Mouse (Mus musculus) stomach, postnatal 0 days (tissue): ENCODE data around the gene Mepe. TPM values are rescaled to one million over a fixed set of nuclear protein-coding genes. Genes with fewer than 3 reads are reported as not detected.

Source experiments
- ATAC-seq: fragments of 200-750 bp; cut with Nextera tagmentation; 2 replicates; pipeline ENCODE4 v1.8.0; 2017; ENCODE audit not compliant: low FRiP score, low TSS enrichment
- DNase-seq: peaks from one replicate; pipeline ENCODE4 v3.0.0-alpha.2; 2016; ENCODE audit warnings: low spot score
- H3K27ac ChIP-seq: fragments of 300-500 bp; sonication (generic); replicated peaks from 2 replicates; pipeline ENCODE4 v1.5.1; 2014; ENCODE audit warnings: mild to moderate bottlenecking, control low read depth
- H3K27me3 ChIP-seq: fragments of 300-500 bp; sonication (generic); 2 replicates; pipeline ENCODE4 v1.6.1; 2014; ENCODE audit warnings: low read length; ENCODE audit not compliant: control insufficient read depth, insufficient read depth
- H3K36me3 ChIP-seq: fragments of 300-500 bp; sonication (generic); 2 replicates; pipeline ENCODE4 v1.6.1; 2014; ENCODE audit warnings: low read length, mixed read lengths; ENCODE audit not compliant: control insufficient read depth, insufficient read depth
- H3K4me1 ChIP-seq: fragments of 300-500 bp; sonication (generic); replicated peaks from 2 replicates; pipeline ENCODE4 v1.6.1; 2014; ENCODE audit warnings: antibody characterized with exemption; ENCODE audit not compliant: control insufficient read depth, insufficient read depth
- H3K4me2 ChIP-seq: fragments of 300-500 bp; sonication (generic); replicated peaks from 2 replicates; pipeline ENCODE4 v1.6.1; 2014; ENCODE audit warnings: low read depth, mild to moderate bottlenecking, control low read depth, moderate library complexity
- H3K4me3 ChIP-seq: fragments of 300-500 bp; sonication (generic); 2 replicates; pipeline ENCODE4 v1.5.1; 2014; ENCODE audit warnings: low read depth, low read length, control low read depth
- H3K9ac ChIP-seq: fragments of 300-500 bp; sonication (generic); 2 replicates; pipeline ENCODE4 v1.6.1; 2014; ENCODE audit warnings: mild to moderate bottlenecking, low read length, control low read depth, mixed read lengths
- H3K9me3 ChIP-seq: fragments of 300-500 bp; sonication (generic); 2 replicates; pipeline ENCODE4 v1.6.1; 2016; ENCODE audit warnings: low read length; ENCODE audit not compliant: control insufficient read depth
- CTCF ChIP-seq: IDR thresholded peaks from 2 replicates; pipeline ENCODE4 v1.5.1; 2016; ENCODE audit warnings: antibody characterized with exemption, low read depth, mild to moderate bottlenecking, moderate library complexity
- EP300 ChIP-seq: optimal IDR thresholded peaks from 2 replicates; pipeline ENCODE3; 2016; ENCODE audit warnings: antibody characterized with exemption
- WGBS: fragments of 180-500 bp; shearing (Covaris S2); extraction: QIAGEN DNeasy Blood & Tissue Kit; methylation state at CpG from one replicate; pipeline ENCODE4 v1.1.7; 2014; 5-methylcytosine and 5-hydroxymethylcytosine counted together
- polyA plus RNA-seq: library from polyadenylated mRNA; unstranded; fragments of >200 nt; fragmentation: Nextera tagmentation; extraction: Ambion mirVana; gene quantifications from 2 replicates; pipeline ENCODE4 v1.2.1, GENCODE M21; 2015

Mepe gene
- polyA plus RNA-seq, 1 experiment from 2014 or later, result not detected

DNA sequence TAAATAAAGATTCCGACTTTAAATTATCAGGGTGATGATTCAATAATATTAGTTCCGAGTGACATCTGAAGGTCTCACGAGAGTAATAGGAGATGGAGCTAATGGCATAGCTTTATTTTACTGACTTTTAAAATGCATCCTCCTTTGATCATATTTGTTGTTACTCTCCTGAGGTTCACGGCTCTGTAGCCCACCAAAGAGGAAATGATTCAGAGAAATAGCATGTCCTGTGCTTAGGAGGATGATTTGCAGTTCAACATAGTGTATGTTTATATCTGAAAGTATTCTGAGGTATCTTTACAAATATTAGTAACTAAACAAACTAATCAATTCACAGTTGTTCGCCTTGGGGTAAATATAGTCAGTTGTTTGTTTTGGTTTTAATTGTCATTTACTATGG, 32.4 kb downstream of the Mepe start:
- Histone ChIP-seq H3K4me2 (no peak overlapping the region), H3K4me3 (no peak overlapping the region), H3K9me3 (no peaks in the 10 kb centered on the region), H3K36me3 (no peaks in the 10 kb centered on the region), H3K27me3 (no peaks in the 10 kb centered on the region), H3K4me1 (no peaks in the 10 kb centered on the region), H3K27ac (no peak overlapping the region), H3K9ac (no peak overlapping the region)
- DNase-seq (no peak), ATAC-seq (no peak)
- TF ChIP-seq CTCF, result no peak
- TF ChIP-seq EP300, result no peak
- 74% methylated on average over 5 of the region's 5 CpGs for WGBS

DNA sequence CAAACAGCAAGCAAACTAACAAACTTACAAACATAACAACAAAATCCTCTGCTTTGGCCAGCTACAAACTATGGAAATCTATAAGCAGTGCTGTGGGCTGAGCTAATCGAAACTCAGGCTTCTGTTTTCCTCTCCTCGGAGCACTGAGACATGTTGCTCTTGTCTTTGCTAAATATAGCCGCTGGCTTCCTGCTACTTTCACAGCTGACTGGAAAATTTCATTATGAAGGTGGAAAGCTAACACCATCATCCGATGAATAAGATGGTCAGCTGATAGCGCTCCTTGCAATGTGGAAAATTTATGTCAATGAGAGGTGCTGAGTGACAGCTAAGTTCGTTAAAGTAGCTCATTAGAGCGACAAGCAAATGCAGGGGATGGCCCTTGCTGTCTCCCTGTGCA, 33.5 kb downstream of the Mepe start:
- Histone ChIP-seq H3K36me3 (no peaks in the 10 kb centered on the region), H3K27me3 (no peaks in the 10 kb centered on the region), H3K9me3 (no peaks in the 10 kb centered on the region), H3K4me1 (no peaks in the 10 kb centered on the region), H3K4me2 (no peak overlapping the region), H3K9ac (no peak overlapping the region), H3K4me3 (no peak overlapping the region), H3K27ac (no peak overlapping the region)
- DNase-seq (no peak), ATAC-seq (no peak)
- no peak for TF ChIP-seq CTCF
- no peak for TF ChIP-seq EP300
- WGBS, result 48% methylated on average over 7 of the region's 7 CpGs

DNA sequence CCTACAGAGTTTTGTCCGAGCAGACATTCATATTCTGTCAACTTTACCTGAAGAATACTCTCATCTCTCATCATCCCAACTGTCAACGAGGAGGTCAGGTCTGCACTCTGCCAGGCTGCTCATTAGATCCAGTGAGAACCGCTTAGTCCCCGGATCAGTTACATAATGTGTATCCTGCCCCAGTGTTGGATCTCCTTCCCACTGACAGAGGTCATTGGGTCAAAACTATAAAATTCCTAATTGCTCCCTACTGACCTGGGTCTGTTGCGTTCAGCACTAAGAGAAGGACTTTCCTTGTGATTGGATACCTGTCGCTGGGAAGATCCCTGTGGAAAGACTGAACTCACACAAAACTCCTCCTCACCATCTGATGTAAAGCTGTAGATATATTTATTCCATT, 34.1 kb downstream of the Mepe start:
- no peak overlapping the region for H3K4me2 ChIP-seq
- H3K9ac ChIP-seq, result no peak overlapping the region
- H3K27me3 ChIP-seq, result no peaks in the 10 kb centered on the region
- TF ChIP-seq EP300 (no peak), CTCF (no peak)
- no peak overlapping the region for H3K4me3 ChIP-seq
- WGBS, result 55% methylated on average over 6 of the region's 6 CpGs
- DNase-seq, result no peak
- H3K4me1 ChIP-seq, result no peaks in the 10 kb centered on the region
- H3K9me3 ChIP-seq, result no peaks in the 10 kb centered on the region
- no peak for ATAC-seq
- no peak overlapping the region for H3K27ac ChIP-seq
- H3K36me3 ChIP-seq, result no peaks in the 10 kb centered on the region

DNA sequence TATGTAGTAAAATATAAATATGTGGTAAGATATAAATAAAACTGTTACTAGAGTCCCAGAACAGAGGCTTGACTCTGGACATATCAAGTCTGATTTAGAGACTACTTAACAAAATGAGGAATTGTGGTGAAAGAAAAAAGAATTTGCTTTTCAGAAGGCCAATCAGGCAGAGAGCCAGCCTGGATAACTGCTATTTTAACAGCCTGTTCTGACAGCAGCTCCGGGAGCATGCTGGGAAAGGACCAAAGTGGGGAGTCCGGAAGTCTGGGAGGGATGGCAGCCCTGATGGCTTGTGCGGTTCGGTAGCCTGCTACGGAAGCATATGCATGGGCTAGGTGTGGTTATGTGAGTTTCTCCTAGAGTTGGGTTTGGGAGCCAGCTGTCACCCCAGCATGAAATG, 45.5 kb downstream of the Mepe start:
- ATAC-seq (no peak), DNase-seq (no peak)
- H3K9ac ChIP-seq, result no peak overlapping the region
- no peak overlapping the region for H3K27ac ChIP-seq
- 91% methylated on average over 5 of the region's 5 CpGs for WGBS
- H3K4me2 ChIP-seq, result no peak overlapping the region
- no peak overlapping the region for H3K4me3 ChIP-seq
- H3K27me3 ChIP-seq, result no peaks in the 10 kb centered on the region
- H3K36me3 ChIP-seq, result no peaks in the 10 kb centered on the region
- TF ChIP-seq CTCF, result no peak
- TF ChIP-seq EP300, result no peak
- H3K9me3 ChIP-seq, result no peaks in the 10 kb centered on the region
- no peaks in the 10 kb centered on the region for H3K4me1 ChIP-seq

DNA sequence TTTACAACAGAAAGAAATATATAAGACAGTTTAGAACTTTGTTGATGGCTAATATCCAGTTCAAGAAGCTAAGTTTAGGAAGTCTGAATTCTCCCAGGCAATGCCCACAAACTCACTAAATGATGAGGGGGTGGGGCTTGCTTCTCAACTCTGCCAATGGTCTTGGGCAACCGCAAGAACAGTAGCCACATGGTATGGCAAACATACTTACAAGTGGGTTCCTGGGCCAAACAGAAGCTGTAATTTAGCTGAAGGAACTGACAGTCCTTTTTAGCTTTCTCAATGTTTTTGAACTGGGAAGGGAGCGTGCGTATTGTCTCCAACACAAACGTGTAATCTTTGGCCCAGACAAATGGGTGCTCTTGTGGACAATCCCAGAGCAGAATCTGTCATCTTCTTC, 46.2 kb downstream of the Mepe start:
- no peak overlapping the region for H3K4me3 ChIP-seq
- no peak overlapping the region for H3K9ac ChIP-seq
- H3K27ac ChIP-seq, result no peak overlapping the region
- H3K4me2 ChIP-seq, result no peak overlapping the region
- H3K36me3 ChIP-seq, result no peaks in the 10 kb centered on the region
- no peaks in the 10 kb centered on the region for H3K4me1 ChIP-seq
- ATAC-seq, result no peak
- H3K27me3 ChIP-seq, result no peaks in the 10 kb centered on the region
- TF ChIP-seq EP300 (no peak), CTCF (no peak)
- no peak for DNase-seq
- H3K9me3 ChIP-seq, result no peaks in the 10 kb centered on the region
- 90% methylated on average over 4 of the region's 4 CpGs for WGBS

DNA sequence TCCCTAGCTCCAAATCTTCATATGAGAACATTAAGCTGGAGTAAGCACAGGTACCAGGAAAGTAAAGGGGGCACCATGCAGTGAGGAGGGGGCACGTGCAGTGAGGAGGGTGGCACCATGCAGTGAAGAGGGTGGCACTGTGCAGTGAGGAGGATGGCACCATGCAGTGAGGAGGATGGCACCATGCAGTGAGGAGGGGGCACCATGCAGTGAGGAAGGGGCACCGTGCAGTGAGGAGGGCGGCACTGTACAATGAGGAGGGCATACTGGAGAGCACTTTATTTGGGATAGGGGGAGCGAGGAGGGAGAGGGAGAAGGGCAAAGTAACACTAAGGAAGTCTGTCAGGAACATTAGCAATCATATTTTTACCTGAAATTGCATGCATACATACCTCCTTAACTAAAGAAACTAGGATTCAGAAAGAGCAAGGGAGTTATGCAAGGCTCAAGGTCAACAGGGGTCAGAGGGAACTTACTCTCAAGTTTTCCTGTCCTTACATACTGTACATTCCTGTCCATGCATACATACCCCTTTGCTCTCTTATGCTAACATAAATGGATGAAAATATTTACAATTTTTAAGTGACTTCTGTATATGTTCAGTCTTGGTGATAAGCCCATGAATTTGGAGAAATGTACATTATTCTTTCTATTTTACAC, 48.6 kb downstream of the Mepe start:
- 70% methylated on average over 4 of the region's 4 CpGs for WGBS
- no peak overlapping the region for H3K4me3 ChIP-seq
- no peak overlapping the region for H3K4me2 ChIP-seq
- DNase-seq (no peak), ATAC-seq (no peak)
- H3K36me3 ChIP-seq, result no peaks in the 10 kb centered on the region
- no peak for TF ChIP-seq EP300
- no peak overlapping the region for H3K27ac ChIP-seq
- no peak overlapping the region for H3K9ac ChIP-seq
- H3K9me3 ChIP-seq, result no peaks in the 10 kb centered on the region
- H3K4me1 ChIP-seq, result no peaks in the 10 kb centered on the region
- no peaks in the 10 kb centered on the region for H3K27me3 ChIP-seq
